Mouse (Mus musculus) retina, postnatal 7 days (tissue): Measurements from ENCODE around the gene Carns1.

Experiments used
- DNase-seq: peaks from one replicate; pipeline ENCODE4 v3.0.0-alpha.2; 2012; ENCODE audit warnings: low read depth, low spot score

Gene Carns1

GRCm38 (mm10) chr19:4202149-4202548, 26.9 kb upstream of the Carns1 start:
- DNase-seq, result no peak

- DNase-seq, result peak; percentile 87
Measured at GRCm38 (mm10) chr19:4201291-4201909, 26.1 kb upstream of the Carns1 start, which contains the start of gene Rad9a. TSS of gene Rad9a (minus strand) at chr19:4201662.

- DNase-seq, result no peak
Measured at GRCm38 (mm10) chr19:4197180-4197579, 21.9 kb upstream of the Carns1 start.

GRCm38 (mm10) chr19:4196548-4196947, 21.3 kb upstream of the Carns1 start:
- no peak for DNase-seq

- DNase-seq, result no peak
Measured at GRCm38 (mm10) chr19:4196048-4196447, 20.8 kb upstream of the Carns1 start.

GRCm38 (mm10) chr19:4194776-4195650, 19.7 kb upstream of the Carns1 start:
- DNase-seq, result no peak

- DNase-seq, result no peak
Measured at GRCm38 (mm10) chr19:4194021-4194724, 18.9 kb upstream of the Carns1 start.

- no peak for DNase-seq
Measured at GRCm38 (mm10) chr19:4193129-4193528, 17.9 kb upstream of the Carns1 start.

GRCm38 (mm10) chr19:4192251-4192985, 17.1 kb upstream of the Carns1 start:
- no peak for DNase-seq

GRCm38 (mm10) chr19:4191528-4192250, 16.4 kb upstream of the Carns1 start, which contains the start of gene Ppp1ca:
TSS of gene Ppp1ca (plus strand) at chr19:4192065.
- peak; percentile 96 for DNase-seq

- DNase-seq, result no peak
Measured at GRCm38 (mm10) chr19:4190831-4191334, 15.6 kb upstream of the Carns1 start, which contains the start of gene Tbc1d10c. TSS of gene Tbc1d10c (minus strand) at chr19:4191284.

GRCm38 (mm10) chr19:4189051-4189620, 13.9 kb upstream of the Carns1 start:
- no peak for DNase-seq

- DNase-seq, result no peak
Measured at GRCm38 (mm10) chr19:4187303-4187702, 12.0 kb upstream of the Carns1 start.

GRCm38 (mm10) chr19:4184976-4185975, 10.0 kb upstream of the Carns1 start:
- DNase-seq, result no peak

GRCm38 (mm10) chr19:4183689-4184088, 8.4 kb upstream of the Carns1 start:
- DNase-seq, result no peak

- DNase-seq, result no peak
Measured at GRCm38 (mm10) chr19:4181892-4182291, 6.6 kb upstream of the Carns1 start.

- no peak for DNase-seq
Measured at GRCm38 (mm10) chr19:4180411-4180810, 5.1 kb upstream of the Carns1 start.

- DNase-seq, result no peak
Measured at GRCm38 (mm10) chr19:4172925-4173324, 2.4 kb downstream of the Carns1 start.
